Mouse (Mus musculus): ENCODE data around the gene Ccdc116. TPM values are rescaled to one million over a fixed set of nuclear protein-coding genes. Genes with fewer than 3 reads are reported as not detected.

Gene Ccdc116
- total and polyA plus RNA-seq, 3 experiments, result 4.4 to 9.7 (median 8.9) TPM

Other genes with a start within 250 kb of the Ccdc116 start
- gene Mapk1, start 163.8 kb downstream of the Ccdc116 start, total RNA-seq (2012; rRNA removed), result 162 and 190 TPM in 2 replicates
- gene Mapk1, start 163.8 kb downstream of the Ccdc116 start, total RNA-seq (2014; rRNA removed), result 317 and 322 TPM in 2 replicates
- 234 and 244 TPM in 2 replicates for gene Mapk1, start 163.8 kb downstream of the Ccdc116 start, polyA plus RNA-seq (2012; ENCODE audit: insufficient read length, low read depth)
- gene Ypel1, start 77.5 kb downstream of the Ccdc116 start, total RNA-seq (2012; rRNA removed), result 1.3 and 1.5 TPM in 2 replicates
- gene Ypel1, start 77.5 kb downstream of the Ccdc116 start, total RNA-seq (2014; rRNA removed), result 0.21 TPM in 1 of 2 replicates, not detected in the other
- 0.56 and 0.83 TPM in 2 replicates for gene Ypel1, start 77.5 kb downstream of the Ccdc116 start, polyA plus RNA-seq (2012; ENCODE audit: insufficient read length, low read depth)
- gene Ppil2, start 36.0 kb downstream of the Ccdc116 start, total RNA-seq (2012; rRNA removed), result 101 and 102 TPM in 2 replicates
- 82.9 and 98.1 TPM in 2 replicates for gene Ppil2, start 36.0 kb downstream of the Ccdc116 start, total RNA-seq (2014; rRNA removed)
- 88.1 and 90.1 TPM in 2 replicates for gene Ppil2, start 36.0 kb downstream of the Ccdc116 start, polyA plus RNA-seq (2012; ENCODE audit: insufficient read length, low read depth)
- gene 2610318N02Rik, start 22.1 kb downstream of the Ccdc116 start, total RNA-seq (2012; rRNA removed), result 21.0 and 27.5 TPM in 2 replicates
- 33.3 and 33.8 TPM in 2 replicates for gene 2610318N02Rik, start 22.1 kb downstream of the Ccdc116 start, total RNA-seq (2014; rRNA removed)
- 71.1 and 78.4 TPM in 2 replicates for gene 2610318N02Rik, start 22.1 kb downstream of the Ccdc116 start, polyA plus RNA-seq (2012; ENCODE audit: insufficient read length, low read depth)
- gene Sdf2l1, start 14.8 kb downstream of the Ccdc116 start, total RNA-seq (2012; rRNA removed), result 235 and 348 TPM in 2 replicates
- 159 and 168 TPM in 2 replicates for gene Sdf2l1, start 14.8 kb downstream of the Ccdc116 start, total RNA-seq (2014; rRNA removed)
- 159 and 165 TPM in 2 replicates for gene Sdf2l1, start 14.8 kb downstream of the Ccdc116 start, polyA plus RNA-seq (2012; ENCODE audit: insufficient read length, low read depth)
- gene Ydjc, start 2.6 kb downstream of the Ccdc116 start, total RNA-seq (2012; rRNA removed), result 68.0 and 70.9 TPM in 2 replicates
- 48.9 and 54.3 TPM in 2 replicates for gene Ydjc, start 2.6 kb downstream of the Ccdc116 start, total RNA-seq (2014; rRNA removed)
- gene Ydjc, start 2.6 kb downstream of the Ccdc116 start, polyA plus RNA-seq (2012; ENCODE audit: insufficient read length, low read depth), result 63.4 and 65.3 TPM in 2 replicates
- gene Ube2l3, start 55.4 kb upstream of the Ccdc116 start, total RNA-seq (2012; rRNA removed), result 156 and 229 TPM in 2 replicates
- gene Ube2l3, start 55.4 kb upstream of the Ccdc116 start, total RNA-seq (2014; rRNA removed), result 302 and 354 TPM in 2 replicates
- 377 and 386 TPM in 2 replicates for gene Ube2l3, start 55.4 kb upstream of the Ccdc116 start, polyA plus RNA-seq (2012; ENCODE audit: insufficient read length, low read depth)
- gene Rimbp3, start 61.4 kb upstream of the Ccdc116 start, total RNA-seq (2012; rRNA removed), result 0.21 and 0.34 TPM in 2 replicates
- 0.09 TPM in 1 of 2 replicates, not detected in the other for gene Rimbp3, start 61.4 kb upstream of the Ccdc116 start, total RNA-seq (2014; rRNA removed)
- 0.06 and 0.08 TPM in 2 replicates for gene Rimbp3, start 61.4 kb upstream of the Ccdc116 start, polyA plus RNA-seq (2012; ENCODE audit: insufficient read length, low read depth)
- gene Hic2, start 86.3 kb upstream of the Ccdc116 start, total RNA-seq (2012; rRNA removed), result 7.5 and 9.6 TPM in 2 replicates
- gene Hic2, start 86.3 kb upstream of the Ccdc116 start, total RNA-seq (2014; rRNA removed), result 4.5 and 6.2 TPM in 2 replicates
- 6.3 and 8.1 TPM in 2 replicates for gene Hic2, start 86.3 kb upstream of the Ccdc116 start, polyA plus RNA-seq (2012; ENCODE audit: insufficient read length, low read depth)
- gene Tmem191c, start 128.8 kb upstream of the Ccdc116 start, total RNA-seq (2012; rRNA removed), result 5.9 and 11.3 TPM in 2 replicates
- gene Tmem191c, start 128.8 kb upstream of the Ccdc116 start, total RNA-seq (2014; rRNA removed), result 2.6 and 3.2 TPM in 2 replicates
- 7.6 and 7.9 TPM in 2 replicates for gene Tmem191c, start 128.8 kb upstream of the Ccdc116 start, polyA plus RNA-seq (2012; ENCODE audit: insufficient read length, low read depth)
- gene Serpind1, start 184.1 kb upstream of the Ccdc116 start, total RNA-seq (2012; rRNA removed), result 5.8 and 6.8 TPM in 2 replicates
- 14.4 and 15.6 TPM in 2 replicates for gene Serpind1, start 184.1 kb upstream of the Ccdc116 start, total RNA-seq (2014; rRNA removed)
- gene Serpind1, start 184.1 kb upstream of the Ccdc116 start, polyA plus RNA-seq (2012; ENCODE audit: insufficient read length, low read depth), result 13.1 and 13.9 TPM in 2 replicates